Mouse (Mus musculus): ENCODE measurements around the gene Mphosph10. TPM values are rescaled to one million over a fixed set of nuclear protein-coding genes. Genes with fewer than 3 reads are reported as not detected.

Gene Mphosph10
- 3.2 and 4.8 TPM in 2 replicates for total RNA-seq (2014; rRNA removed)
- 0.61 and 0.91 TPM in 2 replicates for polyA plus RNA-seq (2012; rRNA removed)

DNA sequence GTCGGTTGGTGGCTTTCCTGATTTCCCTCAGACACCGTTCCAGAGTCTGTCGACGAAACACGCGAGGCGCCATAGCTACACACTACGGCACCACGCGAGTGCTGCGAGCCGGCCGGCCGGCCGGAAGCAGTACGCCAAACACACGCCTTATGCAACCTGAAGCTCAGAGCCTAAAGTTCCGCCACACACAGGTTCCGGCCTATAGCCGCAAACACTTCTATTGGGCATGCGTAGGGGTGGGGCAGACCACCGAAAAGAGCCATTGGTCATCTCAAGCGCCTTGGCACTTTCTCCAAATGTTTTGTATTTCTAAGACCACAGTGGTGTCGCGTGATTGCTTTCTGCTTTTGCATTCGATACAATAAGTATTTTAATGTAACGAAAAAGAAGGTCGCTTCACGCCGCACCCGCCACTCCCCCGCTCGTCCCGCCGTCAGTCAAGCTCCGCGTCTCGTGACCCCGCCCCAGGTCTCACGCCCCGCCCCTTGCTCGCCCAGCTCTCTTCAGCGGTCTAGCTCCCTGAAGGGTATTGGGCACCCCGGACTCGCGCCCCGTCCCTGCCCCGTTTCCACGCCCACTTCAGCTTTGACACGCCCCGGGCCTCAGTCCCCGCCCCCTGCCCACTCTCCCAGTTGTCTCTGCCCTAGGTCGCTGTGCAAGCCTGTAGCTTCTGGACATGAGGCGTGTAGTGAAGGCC is at the start of gene Mphosph10, which contains the start of gene Mcee:
Gene Mphosph10 (minus strand): TSS at position 147 of the 697 bp plus-strand sequence.
Gene Mcee (plus strand): TSS at position 486 of the 697 bp plus-strand sequence.
- Histone ChIP-seq H3K27me3 (ENCODE audit: control insufficient read depth, insufficient read depth, low read length) (no peaks in the 10 kb centered on the region), H3K79me2 (ENCODE audit: control insufficient read depth, insufficient read depth, low read length) (peaks cover 6% of the 10 kb centered on the region; the same call in 1 of the 2 replicates), H3K9ac (ENCODE audit: low read depth, low read length) (peak within 1 kb of the TSS; percentile 91), H3K4me3 (ENCODE audit: insufficient read depth, low read depth, low read length) (peak within 1 kb of the TSS; percentile 94), H3K27ac (replicated peaks; ENCODE audit: insufficient read depth, low read depth, low read length) (peak within 1 kb of the TSS; percentile 92), H3K36me3 (ENCODE audit: control insufficient read depth, insufficient read depth, low read length) (peaks cover 20% of the 10 kb centered on the region), H3K4me1 (ENCODE audit: control insufficient read depth, insufficient read depth, low read length) (peaks cover 10% of the 10 kb centered on the region)
- peak; percentile 92 for DNase-seq (ENCODE audit: extremely low read depth, low read depth, low spot score)
- under 1% methylated on average over 54 of the region's 54 CpGs for WGBS
- peak; percentile 92 for TF ChIP-seq POLR2A (IDR thresholded peaks at IDR 0.05; ENCODE audit: extremely low read depth, insufficient read depth, low read length)
- TF ChIP-seq CTCF (IDR thresholded peaks at IDR 0.05; ENCODE audit: low read depth, low read length) = no peak

DNA sequence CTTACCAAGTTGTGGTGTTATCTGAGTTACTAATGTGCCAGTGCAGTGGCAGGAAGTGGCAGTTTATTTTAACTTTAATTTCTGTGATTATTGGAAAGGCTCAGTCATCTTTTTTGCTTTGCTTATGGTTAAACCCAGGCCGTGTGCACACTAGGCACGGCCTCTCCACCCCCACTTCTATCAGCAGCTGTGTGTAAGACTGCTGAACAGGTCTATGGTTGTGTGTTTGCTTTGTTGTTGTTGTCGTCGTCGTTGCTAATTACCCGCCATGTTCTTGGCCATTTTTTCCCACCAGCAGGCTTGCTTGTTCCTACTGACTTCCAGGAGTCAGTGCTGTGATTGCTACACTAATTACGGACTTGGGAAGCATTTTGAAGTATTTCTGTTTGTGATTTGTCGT is 48.5 kb upstream of the Mphosph10 start:
- no peak for DNase-seq (ENCODE audit: extremely low read depth, low read depth, low spot score)
- TF ChIP-seq POLR2A (IDR thresholded peaks at IDR 0.05; ENCODE audit: extremely low read depth, insufficient read depth, low read length) (no peak), CTCF (IDR thresholded peaks at IDR 0.05; ENCODE audit: low read depth, low read length) (no peak)
- Histone ChIP-seq H3K27ac (replicated peaks; ENCODE audit: insufficient read depth, low read depth, low read length) (no peak overlapping the region), H3K79me2 (ENCODE audit: control insufficient read depth, insufficient read depth, low read length) (no peaks in the 10 kb centered on the region), H3K27me3 (ENCODE audit: control insufficient read depth, insufficient read depth, low read length) (no peaks in the 10 kb centered on the region), H3K4me1 (ENCODE audit: control insufficient read depth, insufficient read depth, low read length) (no peaks in the 10 kb centered on the region), H3K4me3 (ENCODE audit: insufficient read depth, low read depth, low read length) (no peak overlapping the region), H3K36me3 (ENCODE audit: control insufficient read depth, insufficient read depth, low read length) (no peaks in the 10 kb centered on the region), H3K9ac (ENCODE audit: low read depth, low read length) (no peak overlapping the region)
- WGBS = 82% methylated on average over 8 of the region's 8 CpGs

DNA sequence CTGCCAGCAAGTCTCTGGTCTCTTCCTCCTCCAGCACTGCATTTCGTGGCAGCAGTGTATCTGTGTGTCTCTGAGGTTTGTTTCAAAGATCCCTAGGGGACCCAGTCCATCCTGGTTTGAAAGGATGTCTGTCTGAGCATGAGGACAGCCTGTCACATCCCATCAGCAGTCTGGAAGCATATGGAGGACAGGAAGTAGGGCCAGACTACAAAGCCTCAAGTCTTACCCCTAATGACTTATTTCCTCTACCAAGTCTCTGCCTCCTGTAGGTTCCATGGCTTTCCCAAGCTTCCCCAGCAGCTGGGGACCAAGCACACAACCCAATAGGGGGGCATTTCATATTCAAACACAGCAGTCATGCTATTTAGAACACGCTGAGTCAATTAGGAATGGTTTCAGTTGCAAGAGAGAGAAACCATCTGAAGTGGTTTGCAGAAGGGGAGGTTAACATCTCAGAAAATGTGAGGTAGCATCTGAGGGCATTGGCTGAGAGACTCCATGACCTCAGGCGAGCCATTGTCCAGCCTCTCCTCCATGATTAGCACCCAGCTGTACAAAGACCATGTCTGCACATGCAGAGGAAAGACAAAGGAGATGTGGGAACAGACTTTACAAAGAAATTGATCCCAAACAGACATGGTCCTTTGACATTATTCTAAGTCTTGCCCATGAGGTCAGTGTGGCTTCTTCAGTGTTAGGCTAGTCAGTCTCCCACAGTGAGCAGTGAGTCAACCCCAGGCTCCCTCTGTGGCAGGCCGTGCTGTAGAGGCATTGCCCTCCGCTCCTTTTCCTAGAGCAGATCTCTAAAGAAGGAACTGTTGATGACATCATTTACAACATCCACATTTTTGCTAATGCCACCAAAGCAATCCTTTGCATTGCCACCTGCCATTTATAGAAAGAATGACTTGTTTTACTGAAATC is 47.8 kb upstream of the Mphosph10 start:
- no peaks in the 10 kb centered on the region for H3K36me3 ChIP-seq (ENCODE audit: control insufficient read depth, insufficient read depth, low read length)
- no peaks in the 10 kb centered on the region for H3K79me2 ChIP-seq (ENCODE audit: control insufficient read depth, insufficient read depth, low read length)
- DNase-seq (ENCODE audit: extremely low read depth, low read depth, low spot score) = no peak
- no peak for TF ChIP-seq POLR2A (IDR thresholded peaks at IDR 0.05; ENCODE audit: extremely low read depth, insufficient read depth, low read length)
- no peak for TF ChIP-seq CTCF (IDR thresholded peaks at IDR 0.05; ENCODE audit: low read depth, low read length)
- H3K4me1 ChIP-seq (ENCODE audit: control insufficient read depth, insufficient read depth, low read length) = no peaks in the 10 kb centered on the region
- no peak overlapping the region for H3K9ac ChIP-seq (ENCODE audit: low read depth, low read length)
- no peaks in the 10 kb centered on the region for H3K27me3 ChIP-seq (ENCODE audit: control insufficient read depth, insufficient read depth, low read length)
- H3K4me3 ChIP-seq (ENCODE audit: insufficient read depth, low read depth, low read length) = no peak overlapping the region
- WGBS = 67% methylated on average over 5 of the region's 5 CpGs
- no peak overlapping the region for H3K27ac ChIP-seq (replicated peaks; ENCODE audit: insufficient read depth, low read depth, low read length)

DNA sequence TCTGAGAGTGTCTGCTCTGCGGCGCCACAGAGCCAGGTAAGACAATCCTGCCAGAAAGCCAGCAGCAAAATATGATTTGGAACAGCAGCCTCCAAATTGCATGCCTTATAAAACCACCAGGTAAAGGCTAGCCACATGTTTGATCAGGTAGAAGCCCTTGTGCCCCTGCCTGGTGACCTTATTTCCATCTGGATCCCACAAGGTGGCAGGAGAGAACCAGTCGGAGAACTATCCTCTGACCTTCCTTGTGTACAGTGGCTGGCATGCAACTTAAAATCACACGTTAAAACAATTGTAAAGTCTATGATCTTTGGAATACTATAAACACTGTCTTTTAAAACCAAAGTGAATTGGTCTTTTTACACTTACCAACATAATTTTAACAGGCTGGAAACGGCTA is 32.8 kb upstream of the Mphosph10 start:
- 54% methylated on average over 5 of the region's 5 CpGs for WGBS
- TF ChIP-seq CTCF (IDR thresholded peaks at IDR 0.05; ENCODE audit: low read depth, low read length) = no peak
- H3K9ac ChIP-seq (ENCODE audit: low read depth, low read length) = no peak overlapping the region

DNA sequence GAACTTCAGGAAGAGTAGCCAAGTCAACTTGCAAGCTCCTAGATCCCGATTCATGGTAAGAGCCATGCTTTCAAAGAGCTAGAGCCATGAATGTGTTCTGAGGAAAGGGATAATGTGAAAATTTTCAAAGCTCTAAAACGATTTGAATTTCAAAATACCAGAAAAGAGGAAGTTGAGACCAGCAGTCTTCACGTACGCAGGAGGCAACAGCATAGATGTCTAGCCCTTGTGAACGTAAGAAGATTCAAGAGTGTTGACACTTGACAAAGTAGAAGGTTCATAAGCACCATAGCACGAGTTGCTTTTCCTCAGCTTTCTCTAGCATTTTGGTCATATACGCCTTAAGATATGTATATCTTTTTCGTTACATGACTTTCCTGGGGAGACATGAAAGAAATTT is 11.9 kb upstream of the Mphosph10 start:
- H3K36me3 ChIP-seq (ENCODE audit: control insufficient read depth, insufficient read depth, low read length) = peaks cover 31% of the 10 kb centered on the region
- WGBS = 85% methylated on average over 8 of the region's 8 CpGs
- no peak overlapping the region for H3K27ac ChIP-seq (replicated peaks; ENCODE audit: insufficient read depth, low read depth, low read length)
- no peak overlapping the region for H3K9ac ChIP-seq (ENCODE audit: low read depth, low read length)
- DNase-seq (ENCODE audit: extremely low read depth, low read depth, low spot score) = no peak
- no peak overlapping the region for H3K4me3 ChIP-seq (ENCODE audit: insufficient read depth, low read depth, low read length)
- TF ChIP-seq POLR2A (IDR thresholded peaks at IDR 0.05; ENCODE audit: extremely low read depth, insufficient read depth, low read length) = no peak
- TF ChIP-seq CTCF (IDR thresholded peaks at IDR 0.05; ENCODE audit: low read depth, low read length) = no peak
- H3K27me3 ChIP-seq (ENCODE audit: control insufficient read depth, insufficient read depth, low read length) = no peaks in the 10 kb centered on the region
- H3K4me1 ChIP-seq (ENCODE audit: control insufficient read depth, insufficient read depth, low read length) = no peaks in the 10 kb centered on the region
- no peaks in the 10 kb centered on the region for H3K79me2 ChIP-seq (ENCODE audit: control insufficient read depth, insufficient read depth, low read length)

More for the DNA sequence above, 32.8 kb upstream of the Mphosph10 start:
- no peak overlapping the region for H3K27ac ChIP-seq (replicated peaks; ENCODE audit: insufficient read depth, low read depth, low read length)
- H3K4me3 ChIP-seq (ENCODE audit: insufficient read depth, low read depth, low read length) = no peak overlapping the region
- no peaks in the 10 kb centered on the region for H3K79me2 ChIP-seq (ENCODE audit: control insufficient read depth, insufficient read depth, low read length)
- no peaks in the 10 kb centered on the region for H3K36me3 ChIP-seq (ENCODE audit: control insufficient read depth, insufficient read depth, low read length)
- H3K4me1 ChIP-seq (ENCODE audit: control insufficient read depth, insufficient read depth, low read length) = no peaks in the 10 kb centered on the region
- DNase-seq (ENCODE audit: extremely low read depth, low read depth, low spot score) = peak; percentile 7
- H3K27me3 ChIP-seq (ENCODE audit: control insufficient read depth, insufficient read depth, low read length) = no peaks in the 10 kb centered on the region
